Mouse (Mus musculus) G1E-ER4 (cell line): Measurements from ENCODE around the gene Smim12. TPM values are rescaled to one million over a fixed set of nuclear protein-coding genes. Genes with fewer than 3 reads are reported as not detected.

Source experiments
- GATA1 ChIP-seq: IDR thresholded peaks from one replicate; pipeline ENCODE4 v1.8.0; 2012; ENCODE audit warnings: low read length, inconsistent platforms
- polyA plus RNA-seq: library from polyadenylated mRNA; stranded (reverse); fragments of >175 nt; gene quantifications from 2 replicates; pipeline ENCODE4 v1.2.3, GENCODE M21; 2012

Smim12 gene
- polyA plus RNA-seq, 1 experiment: 42.4 TPM

DNA sequence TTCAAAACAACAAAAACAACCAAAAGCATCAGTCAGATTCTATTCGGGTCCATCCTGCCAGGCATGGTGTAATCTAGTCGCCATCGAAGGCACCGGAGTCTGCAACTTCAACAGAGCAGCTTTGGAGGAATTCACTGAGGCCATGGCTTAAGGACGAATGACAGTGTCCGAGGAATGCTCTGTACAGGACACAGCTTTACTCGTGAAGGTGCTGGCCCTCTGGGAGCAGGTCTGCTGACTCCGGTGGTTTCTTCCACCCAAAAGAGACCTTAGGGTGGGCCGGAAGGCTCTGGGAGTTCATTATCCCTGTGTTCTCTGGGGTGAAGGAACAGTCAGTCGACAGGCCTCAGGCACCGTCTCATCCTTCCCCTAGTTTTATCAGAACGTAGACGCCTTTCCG, 18.0 kb downstream of the Smim12 start:
- TF ChIP-seq GATA1: no peak

DNA sequence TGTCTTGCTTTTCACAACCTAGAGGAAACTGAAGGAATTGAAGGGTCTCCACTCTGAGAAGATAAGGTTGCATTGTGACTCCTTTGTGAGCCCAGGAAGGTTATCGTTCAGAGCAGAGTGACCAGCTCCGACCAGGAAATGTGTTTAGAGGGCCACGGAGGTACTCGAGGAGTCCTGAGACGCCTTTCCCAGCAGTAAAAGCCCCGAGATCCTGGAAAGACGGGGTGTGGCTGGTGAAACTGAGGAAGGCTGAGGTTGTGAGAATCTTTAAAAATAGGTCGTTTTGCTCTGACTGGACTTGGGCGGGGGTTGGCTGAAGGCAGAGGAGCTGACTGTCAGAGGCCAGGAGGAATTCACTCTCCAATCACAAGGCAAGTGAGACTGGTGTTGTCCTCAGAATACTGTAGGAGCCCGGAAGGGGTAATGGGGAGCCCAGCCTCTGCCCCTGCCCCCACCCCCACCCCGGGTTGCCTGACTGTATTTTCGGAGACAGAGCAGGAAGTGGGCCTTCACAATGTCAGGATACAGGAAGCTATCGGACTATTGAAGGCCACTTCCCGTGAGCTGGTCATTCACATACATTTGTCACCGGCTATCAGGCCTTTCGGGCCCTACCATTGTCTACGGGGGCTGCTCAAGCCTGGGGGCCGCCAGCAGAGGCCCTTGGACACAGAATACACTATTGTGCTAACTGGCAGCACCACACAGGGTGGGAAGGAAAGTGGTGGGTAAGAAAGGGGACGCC, 20.0 kb downstream of the Smim12 start:
- TF ChIP-seq GATA1: no peak

DNA sequence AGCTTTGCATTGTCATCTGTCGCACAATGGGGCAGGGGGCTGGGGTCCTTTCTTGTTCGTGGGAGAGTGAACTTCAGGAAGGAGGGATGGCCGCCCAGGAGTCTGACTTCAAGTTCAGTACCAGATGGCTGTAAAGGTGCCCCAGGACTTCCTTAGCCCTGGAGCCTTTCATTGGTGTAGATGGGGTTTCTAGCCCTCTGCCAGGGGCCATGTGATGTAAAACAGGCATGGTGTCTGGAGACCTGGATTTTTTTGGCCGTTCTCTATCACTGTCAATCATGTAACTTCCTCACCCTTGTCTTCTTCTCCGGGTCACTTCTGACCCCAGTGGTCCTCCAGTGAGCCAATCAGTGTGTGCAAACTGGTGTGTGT, 20.6 kb downstream of the Smim12 start:
- TF ChIP-seq GATA1: no peak

DNA sequence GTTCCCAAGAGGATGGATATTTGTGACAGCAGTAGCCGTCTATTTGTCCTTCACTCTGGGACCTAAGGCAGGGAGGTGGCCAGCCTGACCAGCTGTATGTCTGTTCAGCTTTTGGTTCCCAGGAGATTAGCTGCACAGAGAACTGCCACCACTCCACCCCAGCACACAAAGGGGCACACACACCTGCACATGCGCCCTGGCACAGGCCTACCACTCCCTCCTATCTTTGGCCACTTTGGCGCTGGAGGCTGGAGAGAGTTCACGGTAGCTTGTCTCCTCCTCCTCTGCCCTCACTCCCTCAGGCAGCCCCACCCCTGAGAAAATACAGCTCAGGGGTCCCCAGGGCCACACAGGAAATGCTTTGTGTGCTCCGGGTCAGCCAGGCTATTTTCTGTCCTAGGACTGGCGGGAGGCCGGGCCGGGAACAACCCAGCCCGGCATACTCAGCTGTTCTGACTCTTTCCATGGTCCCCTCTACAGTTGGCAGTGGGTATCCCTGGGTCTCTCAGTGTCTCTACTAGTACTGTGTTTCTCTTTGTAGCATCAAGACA, 34.9 kb downstream of the Smim12 start:
- no peak for TF ChIP-seq GATA1

DNA sequence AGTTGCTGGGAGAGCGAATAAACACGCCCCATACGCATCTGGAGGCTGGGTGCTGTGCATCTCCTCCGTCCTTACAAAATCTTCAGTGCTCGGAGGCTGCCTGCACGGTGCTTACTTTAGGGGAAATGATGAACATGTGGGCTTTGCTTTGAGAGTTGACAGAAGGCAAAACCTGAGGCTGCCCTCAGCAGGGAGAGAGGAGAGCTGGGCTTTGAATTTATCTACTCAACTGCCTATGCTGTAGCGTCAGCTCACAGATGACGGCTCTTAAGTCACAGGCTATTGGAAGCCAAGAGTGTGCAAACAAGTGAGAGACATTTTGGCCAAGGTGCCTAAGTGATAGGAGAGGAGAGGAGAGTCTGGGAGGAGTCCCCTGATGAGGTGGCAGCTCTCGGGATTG, 35.7 kb downstream of the Smim12 start:
- TF ChIP-seq GATA1: no peak

DNA sequence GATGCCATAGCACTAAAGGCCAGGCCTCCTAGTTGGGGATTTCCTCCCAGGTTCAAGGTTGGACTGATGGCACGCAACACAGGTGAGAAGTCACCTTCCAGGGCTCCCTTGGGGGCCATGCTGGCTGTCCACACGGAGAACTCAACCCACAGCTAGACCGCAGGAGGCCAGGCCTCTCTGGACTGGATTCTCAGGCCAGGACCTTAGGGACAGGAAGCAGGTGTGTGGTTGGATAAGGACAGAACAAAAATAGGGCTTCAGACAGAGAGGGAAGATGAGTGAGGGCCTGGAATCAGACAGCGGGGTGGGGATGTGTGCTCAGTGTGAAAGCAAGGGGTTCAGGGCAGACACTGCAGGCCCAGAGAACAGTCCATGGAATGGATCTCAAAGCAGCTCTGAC, 43.3 kb downstream of the Smim12 start:
- no peak for TF ChIP-seq GATA1

DNA sequence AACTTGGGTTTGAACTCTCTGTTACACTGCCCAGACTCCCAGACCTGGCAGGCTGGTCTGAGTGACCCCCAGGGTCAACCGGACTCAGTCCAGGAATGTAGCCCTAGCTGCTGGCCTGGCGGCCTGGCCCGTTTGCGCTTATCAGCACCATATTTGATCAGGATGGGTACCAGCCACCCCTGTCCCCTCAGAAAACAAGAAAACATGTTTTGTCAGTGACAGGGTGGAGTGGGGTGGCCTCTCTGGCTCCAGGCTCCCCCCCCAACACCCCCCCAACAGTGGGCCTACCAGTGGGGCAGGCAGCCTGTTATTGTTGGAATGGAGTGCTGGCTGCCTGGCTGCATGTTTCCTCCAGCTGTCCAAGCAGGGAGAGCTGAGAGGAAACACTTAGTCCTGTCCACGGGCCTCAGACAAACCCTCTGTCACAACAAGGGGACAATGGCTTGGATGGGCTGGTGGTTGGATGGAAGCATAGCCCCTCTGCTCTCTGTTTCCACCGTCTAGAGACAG, 45.5 kb downstream of the Smim12 start:
- no peak for TF ChIP-seq GATA1

DNA sequence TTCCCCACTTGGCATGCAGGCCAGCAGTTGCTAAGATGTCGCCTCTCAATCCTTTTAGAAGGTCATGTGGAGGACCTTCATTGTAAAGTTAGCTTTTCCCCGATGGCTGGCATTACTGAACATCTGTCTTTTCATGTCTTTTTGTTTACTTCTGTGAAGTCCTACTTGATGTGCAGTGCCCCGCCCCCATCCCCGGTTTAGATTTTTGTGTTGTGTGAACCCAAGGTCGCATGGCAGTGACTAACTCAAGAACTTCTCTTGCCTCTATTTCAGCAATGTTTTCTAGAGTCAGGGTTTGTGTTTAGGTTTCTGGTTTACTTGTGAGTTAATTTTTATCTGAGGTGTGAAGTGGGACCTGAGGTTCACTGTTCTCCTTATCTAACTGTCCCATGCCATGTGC, 49.0 kb downstream of the Smim12 start:
- TF ChIP-seq GATA1: no peak

Other genes with a start within 250 kb of the Smim12 start
- gene Sfpq, start 222.5 kb upstream of the Smim12 start, polyA plus RNA-seq: 333 and 439 TPM in 2 replicates
- 1.9 and 2.0 TPM in 2 replicates for gene Zmym1, start 182.6 kb upstream of the Smim12 start, polyA plus RNA-seq
- 0.42 and 0.43 TPM in 2 replicates for gene Zmym6, start 166.4 kb upstream of the Smim12 start, polyA plus RNA-seq
- 0.27 and 0.61 TPM in 2 replicates for gene Tmem35b, start 120.1 kb upstream of the Smim12 start, polyA plus RNA-seq
- gene Dlgap3, start 74.6 kb upstream of the Smim12 start, polyA plus RNA-seq: 0.02 TPM in 1 of 2 replicates, not detected in the other
- gene Gja4, start 70.3 kb downstream of the Smim12 start, polyA plus RNA-seq: not detected in 2 replicates
- gene Gjb3, start 87.1 kb downstream of the Smim12 start, polyA plus RNA-seq: not detected in 2 replicates
- gene Gjb4, start 110.3 kb downstream of the Smim12 start, polyA plus RNA-seq: not detected in 2 replicates
- gene Gjb5, start 114.4 kb downstream of the Smim12 start, polyA plus RNA-seq: not detected in 2 replicates